Mouse (Mus musculus) limb, embryonic 12.5 days (tissue): Measurements from ENCODE around the gene Ms4a12. TPM values are rescaled to one million over a fixed set of nuclear protein-coding genes. Genes with fewer than 3 reads are reported as not detected.
A peak's percentile ranks its signal among the peaks of the same experiment; 100 is the strongest.

ENCODE experiments used
- ATAC-seq: fragments of 200-750 bp; cut with Nextera tagmentation; 2 replicates; pipeline ENCODE4 v1.8.0; 2017; ENCODE audit warnings: low read depth, moderate TSS enrichment; ENCODE audit not compliant: insufficient number of reproducible peaks, insufficient read depth, low FRiP score, low TSS enrichment
- H3K27ac ChIP-seq: fragments of 300-500 bp; sonication (generic); 2 replicates; pipeline ENCODE4 v1.5.1; 2016; ENCODE audit warnings: mild to moderate bottlenecking, moderate library complexity
- H3K27me3 ChIP-seq: fragments of 300-500 bp; sonication (generic); 2 replicates; pipeline ENCODE4 v1.6.1; 2016; ENCODE audit warnings: mild to moderate bottlenecking, moderate library complexity
- H3K36me3 ChIP-seq: fragments of 300-500 bp; sonication (generic); 2 replicates; pipeline ENCODE4 v1.6.1; 2016; ENCODE audit warnings: mild to moderate bottlenecking, moderate library complexity
- H3K4me1 ChIP-seq: fragments of 300-500 bp; sonication (generic); replicated peaks from 2 replicates; pipeline ENCODE4 v1.6.1; 2016
- H3K4me2 ChIP-seq: fragments of 300-500 bp; sonication (generic); 2 replicates; pipeline ENCODE4 v1.6.1; 2016; ENCODE audit warnings: mild to moderate bottlenecking, moderate library complexity
- H3K4me3 ChIP-seq: fragments of 300-500 bp; sonication (generic); replicated peaks from 2 replicates; pipeline ENCODE4 v1.5.1; 2016; ENCODE audit warnings: mild to moderate bottlenecking
- H3K9ac ChIP-seq: fragments of 300-500 bp; sonication (generic); replicated peaks from 2 replicates; pipeline ENCODE4 v1.6.1; 2016; ENCODE audit warnings: mild to moderate bottlenecking, moderate library complexity
- H3K9me3 ChIP-seq: fragments of 300-500 bp; sonication (generic); 2 replicates; pipeline ENCODE4 v1.6.1; 2016; ENCODE audit warnings: mild to moderate bottlenecking, moderate library complexity
- WGBS: fragments of 180-500 bp; shearing (Covaris S2); methylation state at CpG from one replicate; pipeline ENCODE4 v1.1.7; 2016; 5-methylcytosine and 5-hydroxymethylcytosine counted together
- polyA plus RNA-seq: library from polyadenylated mRNA; unstranded; fragments of >200 nt; fragmentation: Nextera tagmentation; extraction: Ambion mirVana; gene quantifications from 2 replicates; pipeline ENCODE4 v1.2.1, GENCODE M21; 2016

Ms4a12 gene
- polyA plus RNA-seq, 1 experiment from 2014 or later, result not detected

GRCm38 (mm10) chr19:11234921-11235735 lies 2.9 kb upstream of the Ms4a12 start:
- Histone ChIP-seq H3K4me2 (no peak overlapping the region), H3K9ac (no peak overlapping the region), H3K4me1 (peaks cover 5% of the 10 kb centered on the region), H3K4me3 (no peak overlapping the region), H3K27me3 (no peaks in the 10 kb centered on the region), H3K9me3 (no peaks in the 10 kb centered on the region), H3K36me3 (no peaks in the 10 kb centered on the region), H3K27ac (0 out of 2 replicates have a peak overlapping the region, but pooled peaks have one; percentile 62)
- WGBS, result 39% methylated on average over 5 of the region's 5 CpGs
- peak; percentile 59; the same call in 1 of the 2 replicates for ATAC-seq

GRCm38 (mm10) chr19:11234244-11234643 lies 2.0 kb upstream of the Ms4a12 start:
- Histone ChIP-seq H3K9me3 (no peaks in the 10 kb centered on the region), H3K27me3 (no peaks in the 10 kb centered on the region), H3K27ac (no peak overlapping the region), H3K4me2 (no peak overlapping the region), H3K36me3 (no peaks in the 10 kb centered on the region), H3K4me1 (peaks cover 5% of the 10 kb centered on the region), H3K4me3 (no peak overlapping the region), H3K9ac (no peak overlapping the region)
- no peak for ATAC-seq
- 85% methylated on average over 5 of the region's 5 CpGs for WGBS

- H3K9me3 ChIP-seq, result no peaks in the 10 kb centered on the region
- 70% methylated on average over 12 of the region's 12 CpGs for WGBS
- no peaks in the 10 kb centered on the region for H3K27me3 ChIP-seq
- no peak within 1 kb of the TSS for H3K9ac ChIP-seq
- H3K27ac ChIP-seq, result no peak within 1 kb of the TSS
- H3K4me1 ChIP-seq, result no peaks in the 10 kb centered on the region
- H3K36me3 ChIP-seq, result no peaks in the 10 kb centered on the region
- no peak within 1 kb of the TSS for H3K4me3 ChIP-seq
- ATAC-seq, result no peak
- no peak within 1 kb of the TSS for H3K4me2 ChIP-seq
Observed at GRCm38 (mm10) chr19:11196546-11196945, 35.7 kb downstream of the Ms4a12 start, which contains the start of gene Ms4a13. TSS of gene Ms4a13 (minus strand) at chr19:11196737.

GRCm38 (mm10) chr19:11192552-11192951 lies 39.7 kb downstream of the Ms4a12 start:
- Histone ChIP-seq H3K27ac (no peak overlapping the region), H3K4me2 (no peak overlapping the region), H3K9ac (no peak overlapping the region), H3K36me3 (no peaks in the 10 kb centered on the region), H3K27me3 (no peaks in the 10 kb centered on the region), H3K4me1 (no peaks in the 10 kb centered on the region), H3K9me3 (no peaks in the 10 kb centered on the region), H3K4me3 (no peak overlapping the region)
- WGBS, result 75% methylated on average over 1 of the region's 1 CpGs
- ATAC-seq, result no peak

GRCm38 (mm10) chr19:11184121-11184520 lies 48.1 kb downstream of the Ms4a12 start:
- no peaks in the 10 kb centered on the region for H3K27me3 ChIP-seq
- H3K27ac ChIP-seq, result no peak overlapping the region
- H3K9ac ChIP-seq, result no peak overlapping the region
- no peak for ATAC-seq
- WGBS, result 21% methylated on average over 5 of the region's 5 CpGs
- no peak overlapping the region for H3K4me2 ChIP-seq
- no peaks in the 10 kb centered on the region for H3K9me3 ChIP-seq
- no peak overlapping the region for H3K4me3 ChIP-seq
- H3K4me1 ChIP-seq, result no peaks in the 10 kb centered on the region
- H3K36me3 ChIP-seq, result no peaks in the 10 kb centered on the region

- Histone ChIP-seq H3K36me3 (no peaks in the 10 kb centered on the region), H3K27me3 (no peaks in the 10 kb centered on the region), H3K9ac (no peak overlapping the region), H3K4me1 (no peaks in the 10 kb centered on the region), H3K9me3 (no peaks in the 10 kb centered on the region), H3K4me3 (no peak overlapping the region), H3K27ac (no peak overlapping the region), H3K4me2 (no peak overlapping the region)
- ATAC-seq, result no peak
- 63% methylated on average over 2 of the region's 2 CpGs for WGBS
Observed at GRCm38 (mm10) chr19:11177464-11177863, 54.8 kb downstream of the Ms4a12 start.

- no peaks in the 10 kb centered on the region for H3K4me1 ChIP-seq
- whole genome bisulfite sequencing, result 32% methylated on average over 10 of the region's 10 CpGs
- no peak within 1 kb of the TSS for H3K4me3 ChIP-seq
- no peaks in the 10 kb centered on the region for H3K36me3 ChIP-seq
- no peak within 1 kb of the TSS for H3K9ac ChIP-seq
- no peak within 1 kb of the TSS for H3K4me2 ChIP-seq
- ATAC-seq, result no peak
- H3K9me3 ChIP-seq, result no peaks in the 10 kb centered on the region
- peaks cover 4% of the 10 kb centered on the region; the same call in 1 of the 2 replicates for H3K27me3 ChIP-seq
- H3K27ac ChIP-seq, result no peak within 1 kb of the TSS
Observed at GRCm38 (mm10) chr19:11165172-11165571, 67.1 kb downstream of the Ms4a12 start, which contains the start of gene 1700025F22Rik. TSS of gene 1700025F22Rik (minus strand) at chr19:11165320.

Other genes with a start within 250 kb of the Ms4a12 start
- not detected in 2 replicates for gene Ms4a15, start 239.2 kb downstream of the Ms4a12 start, polyA plus RNA-seq
- gene Ms4a18, start 214.4 kb downstream of the Ms4a12 start, polyA plus RNA-seq, result not detected in 2 replicates
- not detected in 2 replicates for gene Ms4a8a, start 151.3 kb downstream of the Ms4a12 start, polyA plus RNA-seq
- gene 1700017D01Rik, start 101.6 kb downstream of the Ms4a12 start, polyA plus RNA-seq, result not detected in 2 replicates
- not detected in 2 replicates for gene 1700025F22Rik, start 67.1 kb downstream of the Ms4a12 start, polyA plus RNA-seq
- gene Ms4a13, start 35.7 kb downstream of the Ms4a12 start, polyA plus RNA-seq, result not detected in 2 replicates
- not detected in 2 replicates for gene Ms4a1, start 33.8 kb upstream of the Ms4a12 start, polyA plus RNA-seq
- not detected in 2 replicates for gene Ms4a5, start 51.4 kb upstream of the Ms4a12 start, polyA plus RNA-seq
- not detected in 2 replicates for gene Ms4a14, start 82.0 kb upstream of the Ms4a12 start, polyA plus RNA-seq
- 2.2 and 2.4 TPM in 2 replicates for gene Ms4a7, start 103.7 kb upstream of the Ms4a12 start, polyA plus RNA-seq
- gene Ms4a4a, start 143.1 kb upstream of the Ms4a12 start, polyA plus RNA-seq, result 1.6 and 2.0 TPM in 2 replicates
- 0.22 TPM in 1 of 2 replicates, not detected in the other for gene Ms4a4c, start 172.3 kb upstream of the Ms4a12 start, polyA plus RNA-seq
- not detected in 2 replicates for gene Ms4a4b, start 211.1 kb upstream of the Ms4a12 start, polyA plus RNA-seq
- 1.8 and 2.5 TPM in 2 replicates for gene Ms4a6c, start 236.9 kb upstream of the Ms4a12 start, polyA plus RNA-seq